9 mouse cellular contexts compared by ENCODE assay signal in genomic region chr19:5273916-5274315, GRCm38 (mm10). TPM values are rescaled to one million over a fixed set of nuclear protein-coding genes. Genes with fewer than 3 reads are reported as not detected.
A peak's percentile ranks its signal among the peaks of the same experiment; 100 is the strongest.
DNase-seq lines count a peak whose midpoint lies in the region; ATAC-seq lines count a peak whose summit lies in the region.
"Had no signal": no experiment of that assay in that cellular context is flagged by ENCODE, and none has a peak within 500 bp of the region (broad histone marks: within the 10 kb centered on the region; RNA-seq: fewer than 3 reads in every experiment).

No protein-coding gene starts in this region.

- 66% methylated on average over 4 of the region's 4 CpGs for WGBS in embryonic facial prominence, embryonic 12.5 days
- WGBS in hindbrain, embryonic 14.5 days = 73% methylated on average over 4 of the region's 4 CpGs
- 81% methylated on average over 4 of the region's 4 CpGs for WGBS in midbrain, embryonic 16.5 days

- H3K4me3 ChIP-seq in embryonic facial prominence, embryonic 12.5 days = no peak overlapping the region
- H3K4me3 ChIP-seq in hindbrain, embryonic 14.5 days (replicated peaks; ENCODE audit: low read length) = no peak overlapping the region
- H3K4me3 ChIP-seq in midbrain, embryonic 16.5 days (ENCODE audit: low read depth, low read length) = no peak overlapping the region

- no peak for ATAC-seq in embryonic facial prominence, embryonic 12.5 days (ENCODE audit: insufficient number of reproducible peaks, insufficient read depth, low FRiP score, low TSS enrichment)
- ATAC-seq in hindbrain, embryonic 14.5 days (ENCODE audit: low FRiP score) = no peak
- ATAC-seq in midbrain, embryonic 16.5 days = no peak
- ATAC-seq in erythroid progenitor cell, adult 5-6 weeks (replicated peaks; ENCODE audit: low FRiP score, poor library complexity, severe bottlenecking) = no peak

- H3K27ac ChIP-seq in embryonic facial prominence, embryonic 12.5 days = peak overlapping the region; percentile 89
- H3K27ac ChIP-seq in hindbrain, embryonic 14.5 days = peak overlapping the region; percentile 90
- H3K27ac ChIP-seq in midbrain, embryonic 16.5 days (ENCODE audit: low read length) = peak overlapping the region; percentile 93

- no peaks in the 10 kb centered on the region for H3K27me3 ChIP-seq in embryonic facial prominence, embryonic 12.5 days
- no peaks in the 10 kb centered on the region for H3K27me3 ChIP-seq in hindbrain, embryonic 14.5 days (ENCODE audit: control insufficient read depth, insufficient read depth, low read length)
- H3K27me3 ChIP-seq in midbrain, embryonic 16.5 days (ENCODE audit: control insufficient read depth, insufficient read depth, low read depth, low read length) = no peaks in the 10 kb centered on the region

- H3K9me3 ChIP-seq in embryonic facial prominence, embryonic 12.5 days = no peaks in the 10 kb centered on the region
- H3K9me3 ChIP-seq in hindbrain, embryonic 14.5 days (ENCODE audit: control insufficient read depth, low read length) = no peaks in the 10 kb centered on the region
- H3K9me3 ChIP-seq in midbrain, embryonic 16.5 days (replicated peaks; ENCODE audit: control insufficient read depth, low read length, poor library complexity, severe bottlenecking) = no peaks in the 10 kb centered on the region
- H3K9me3 ChIP-seq: G1E had no signal

- peak overlapping the region; percentile 66; the same call in 1 of the 2 replicates for H3K4me2 ChIP-seq in embryonic facial prominence, embryonic 12.5 days (replicated peaks)
- peak overlapping the region; percentile 78 for H3K4me2 ChIP-seq in hindbrain, embryonic 14.5 days (replicated peaks)
- H3K4me2 ChIP-seq in midbrain, embryonic 16.5 days (ENCODE audit: low read length) = peak overlapping the region; percentile 84; the same call in 1 of the 2 replicates

- H3K4me1 ChIP-seq in embryonic facial prominence, embryonic 12.5 days = peaks cover 22% of the 10 kb centered on the region
- peaks cover 18% of the 10 kb centered on the region for H3K4me1 ChIP-seq in hindbrain, embryonic 14.5 days (replicated peaks; ENCODE audit: control insufficient read depth, insufficient read depth, low read length)
- H3K4me1 ChIP-seq in midbrain, embryonic 16.5 days (ENCODE audit: control insufficient read depth, insufficient read depth, low read length) = peaks cover 29% of the 10 kb centered on the region

- H3K36me3 ChIP-seq in embryonic facial prominence, embryonic 12.5 days = peaks cover 48% of the 10 kb centered on the region
- peaks cover 51% of the 10 kb centered on the region for H3K36me3 ChIP-seq in hindbrain, embryonic 14.5 days (replicated peaks; ENCODE audit: control insufficient read depth, insufficient read depth)
- peaks cover 24% of the 10 kb centered on the region for H3K36me3 ChIP-seq in midbrain, embryonic 16.5 days (ENCODE audit: control insufficient read depth, insufficient read depth, low read length)

- no peak overlapping the region for H3K9ac ChIP-seq in embryonic facial prominence, embryonic 12.5 days
- H3K9ac ChIP-seq in hindbrain, embryonic 14.5 days = no peak overlapping the region
- no peak overlapping the region for H3K9ac ChIP-seq in midbrain, embryonic 16.5 days (ENCODE audit: low read depth, low read length)

- DNase-seq in kidney, adult 9 months = peak; percentile 28
- DNase-seq in kidney, postnatal 25 days = no peak
- no peak for DNase-seq in hindbrain, embryonic 14.5 days (ENCODE audit: low spot score)
- no peak for DNase-seq in right cerebral cortex, postnatal 10 days (ENCODE audit: low spot score in 2 of 2)
- no peak for DNase-seq in left cerebral cortex, adult 11 months (ENCODE audit: low spot score)

RNA-seq across cellular contexts. Expression of gene Pacs1, which starts 1.0 kb away (rescaled TPM):
- polyA plus RNA-seq in embryonic facial prominence, embryonic 12.5 days (2016; fragmentation: Nextera tagmentation; extraction: Ambion mirVana) = 31.3 and 32.2 TPM in 2 replicates
- 54.3 and 59.7 TPM in 2 replicates for polyA plus RNA-seq in hindbrain, embryonic 14.5 days (2014; fragmentation: Nextera tagmentation; extraction: Ambion mirVana)
- 50.7 and 52.2 TPM in 2 replicates for polyA plus RNA-seq in midbrain, embryonic 16.5 days (2015; fragmentation: Nextera tagmentation; extraction: Ambion mirVana)
- total RNA-seq in erythroid progenitor cell, adult 5-6 weeks (2015; ENCODE audit: low replicate concordance) = 13.4 and 29.2 TPM in 2 replicates
- total RNA-seq in erythroid progenitor cell, adult 5-6 weeks (2017; ENCODE audit: low replicate concordance) = 6.8 and 15.5 TPM in 2 replicates

RNA-seq across cellular contexts. Expression of gene Sf3b2, which starts 21.3 kb away (rescaled TPM):
- polyA plus RNA-seq in embryonic facial prominence, embryonic 12.5 days (2016; fragmentation: Nextera tagmentation; extraction: Ambion mirVana) = 386 and 406 TPM in 2 replicates
- 299 and 305 TPM in 2 replicates for polyA plus RNA-seq in hindbrain, embryonic 14.5 days (2014; fragmentation: Nextera tagmentation; extraction: Ambion mirVana)
- polyA plus RNA-seq in midbrain, embryonic 16.5 days (2015; fragmentation: Nextera tagmentation; extraction: Ambion mirVana) = 326 and 331 TPM in 2 replicates
- total RNA-seq in erythroid progenitor cell, adult 5-6 weeks (2015; ENCODE audit: low replicate concordance) = 82.5 and 114 TPM in 2 replicates
- total RNA-seq in erythroid progenitor cell, adult 5-6 weeks (2017; ENCODE audit: low replicate concordance) = 107 and 146 TPM in 2 replicates

RNA-seq across cellular contexts. Expression of gene Gal3st3, which starts 24.2 kb away (rescaled TPM):
- polyA plus RNA-seq in embryonic facial prominence, embryonic 12.5 days (2016; fragmentation: Nextera tagmentation; extraction: Ambion mirVana) = 8.1 and 8.5 TPM in 2 replicates
- polyA plus RNA-seq in hindbrain, embryonic 14.5 days (2014; fragmentation: Nextera tagmentation; extraction: Ambion mirVana) = 34.2 and 39.8 TPM in 2 replicates
- polyA plus RNA-seq in midbrain, embryonic 16.5 days (2015; fragmentation: Nextera tagmentation; extraction: Ambion mirVana) = 41.6 and 49.4 TPM in 2 replicates
- not detected in 2 replicates for total RNA-seq in erythroid progenitor cell, adult 5-6 weeks (2015; ENCODE audit: low replicate concordance)
- not detected in 2 replicates for total RNA-seq in erythroid progenitor cell, adult 5-6 weeks (2017; ENCODE audit: low replicate concordance)
- polyA plus RNA-seq: G1E had no signal
